Mouse (Mus musculus): ENCODE measurements around the gene Tbx1. TPM values are rescaled to one million over a fixed set of nuclear protein-coding genes. Genes with fewer than 3 reads are reported as not detected.

Tbx1 gene
- total RNA-seq, 1 experiment = 0.27 TPM

DNA sequence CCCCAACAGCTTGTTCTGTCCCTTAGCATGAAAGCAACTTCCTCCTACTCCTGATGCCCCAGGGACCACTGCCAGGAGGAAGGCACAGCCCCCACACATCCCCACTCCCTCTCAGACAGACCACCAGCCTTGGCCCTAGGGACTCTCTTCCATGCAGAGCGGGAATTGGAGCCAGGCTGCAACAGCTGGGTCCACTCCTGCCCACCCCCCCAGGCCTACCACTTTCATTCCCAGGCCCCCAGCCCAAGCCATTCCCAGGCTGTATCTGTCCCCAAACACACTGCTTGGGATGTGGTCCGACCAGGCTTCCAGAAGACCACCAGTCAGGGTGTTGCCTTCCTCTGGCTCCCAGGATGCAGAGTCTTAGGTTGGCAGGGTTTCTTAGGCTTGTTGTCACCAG is 18.6 kb upstream of the Tbx1 start:
- Histone ChIP-seq H3K9me3 (ENCODE audit: control insufficient read depth, insufficient read depth, low read depth, low read length) (no peaks in the 10 kb centered on the region), H3K4me3 (ENCODE audit: insufficient read depth in 1 of 2, low read depth in 1 of 2, low read length in 2 of 2, poor library complexity in 1 of 2, severe bottlenecking in 1 of 2) (no peak overlapping the region), H3K9ac (ENCODE audit: insufficient read depth, low read depth, low read length, poor library complexity, severe bottlenecking) (no peak overlapping the region), H3K36me3 (ENCODE audit: control insufficient read depth, insufficient read depth, low read length, poor library complexity, severe bottlenecking) (no peaks in the 10 kb centered on the region), H3K27ac (ENCODE audit: insufficient read depth, low read depth, low read length, poor library complexity, severe bottlenecking) (no peak overlapping the region), H3K4me1 (ENCODE audit: control insufficient read depth in 2 of 2, insufficient read depth in 2 of 2, low read length in 2 of 2, poor library complexity in 1 of 2) (peaks cover 0 to 3% of the 10 kb centered on the region in 2 experiments; a peak in 1 of 4 replicates)
- in situ Hi-C loops (cut with MboI; ENCODE audit: low sequenced_read_pairs in 2 of 2, unreplicated experiment in 2 of 2) = loop anchor here in 1 of 2 experiments (25.0 kb wide), 1 partner anchor 797 kb away; no protein-coding TSS in a partner anchor
- TF ChIP-seq ZNF384 (IDR thresholded peaks at IDR 0.05; ENCODE audit: low read depth, low read length) = no peak
- no peak for TF ChIP-seq CHD2 (IDR thresholded peaks at IDR 0.05; ENCODE audit: low read depth, low read length)
- TF ChIP-seq MAFK (IDR thresholded peaks at IDR 0.05; ENCODE audit: insufficient read depth, low read depth, low read length) = no peak
- TF ChIP-seq ZC3H11A (IDR thresholded peaks at IDR 0.05; ENCODE audit: borderline replicate concordance, low read depth, low read length) = no peak
- TF ChIP-seq HCFC1 (IDR thresholded peaks at IDR 0.05; ENCODE audit: borderline replicate concordance, insufficient read depth, low read length) = no peak
- no peak for DNase-seq (ENCODE audit: low read depth, low spot score)

DNA sequence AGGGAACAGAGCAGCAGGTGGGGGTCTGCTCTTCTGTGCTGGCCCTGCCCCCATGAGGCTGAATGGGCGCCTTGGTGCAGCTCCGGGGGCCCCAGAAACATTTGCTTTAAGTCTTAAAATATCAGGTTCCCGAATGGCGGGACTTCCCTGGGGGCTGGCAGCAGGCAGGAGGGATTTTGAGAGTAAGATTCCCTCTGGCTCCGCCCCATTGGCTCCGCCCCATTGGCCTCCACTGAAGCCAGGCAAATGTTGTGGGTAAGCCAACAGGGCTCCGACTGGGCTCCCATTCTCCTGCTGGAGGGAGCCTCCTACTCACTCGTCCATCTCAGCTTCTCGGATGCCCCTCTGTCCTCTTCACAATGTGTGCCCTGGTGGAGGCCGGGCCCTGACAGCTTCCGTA is 17.8 kb upstream of the Tbx1 start:
- no peak overlapping the region for H3K9ac ChIP-seq (ENCODE audit: insufficient read depth, low read depth, low read length, poor library complexity, severe bottlenecking)

DNA sequence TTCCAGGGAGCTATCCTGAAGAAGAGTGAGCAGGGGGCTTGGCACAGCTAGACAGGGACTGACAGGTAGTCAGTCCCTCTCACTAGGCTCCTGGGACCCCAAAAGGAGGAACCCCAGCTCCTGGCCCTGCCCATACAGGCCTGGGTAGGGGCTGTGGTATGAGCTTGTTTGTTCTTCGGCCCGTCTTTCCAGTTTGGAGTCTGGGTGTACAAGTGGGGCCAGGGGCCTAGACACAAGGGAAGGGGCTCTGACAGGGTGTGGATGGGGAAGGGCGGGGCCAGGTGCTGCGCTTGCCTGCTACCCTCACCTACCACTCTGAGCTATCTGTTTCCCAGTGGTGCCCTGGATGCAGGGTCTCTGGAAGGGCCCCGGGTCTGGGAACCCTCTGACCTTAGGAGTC is 15.2 kb upstream of the Tbx1 start:
- Histone ChIP-seq H3K9ac (ENCODE audit: insufficient read depth, low read depth, low read length, poor library complexity, severe bottlenecking) (no peak overlapping the region), H3K9me3 (ENCODE audit: control insufficient read depth, insufficient read depth, low read depth, low read length) (no peaks in the 10 kb centered on the region), H3K27ac (ENCODE audit: insufficient read depth, low read depth, low read length, poor library complexity, severe bottlenecking) (no peak overlapping the region), H3K36me3 (ENCODE audit: control insufficient read depth, insufficient read depth, low read length, poor library complexity, severe bottlenecking) (no peaks in the 10 kb centered on the region), H3K4me1 (ENCODE audit: control insufficient read depth in 2 of 2, insufficient read depth in 2 of 2, low read length in 2 of 2, poor library complexity in 1 of 2) (peaks cover 0 to 3% of the 10 kb centered on the region in 2 experiments; a peak in 1 of 4 replicates), H3K4me3 (ENCODE audit: insufficient read depth in 1 of 2, low read depth in 1 of 2, low read length in 2 of 2, poor library complexity in 1 of 2, severe bottlenecking in 1 of 2) (no peak overlapping the region)
- TF ChIP-seq MAFK (IDR thresholded peaks at IDR 0.05; ENCODE audit: insufficient read depth, low read depth, low read length) (no peak), HCFC1 (IDR thresholded peaks at IDR 0.05; ENCODE audit: borderline replicate concordance, insufficient read depth, low read length) (no peak), ZNF384 (IDR thresholded peaks at IDR 0.05; ENCODE audit: low read depth, low read length) (no peak)
- no peak for DNase-seq (ENCODE audit: low read depth, low spot score)
- in situ Hi-C loops (cut with MboI; ENCODE audit: low sequenced_read_pairs in 2 of 2, unreplicated experiment in 2 of 2) = loop anchor here in 1 of 2 experiments (25.0 kb wide), 1 partner anchor 793 kb away; no protein-coding TSS in a partner anchor

More for the DNA sequence above, 17.8 kb upstream of the Tbx1 start:
- Histone ChIP-seq H3K27ac (ENCODE audit: insufficient read depth, low read depth, low read length, poor library complexity, severe bottlenecking) (no peak overlapping the region), H3K36me3 (ENCODE audit: control insufficient read depth, insufficient read depth, low read length, poor library complexity, severe bottlenecking) (no peaks in the 10 kb centered on the region), H3K4me3 (ENCODE audit: insufficient read depth in 1 of 2, low read depth in 1 of 2, low read length in 2 of 2, poor library complexity in 1 of 2, severe bottlenecking in 1 of 2) (no peak overlapping the region), H3K9me3 (ENCODE audit: control insufficient read depth, insufficient read depth, low read depth, low read length) (no peaks in the 10 kb centered on the region), H3K4me1 (ENCODE audit: control insufficient read depth in 2 of 2, insufficient read depth in 2 of 2, low read length in 2 of 2, poor library complexity in 1 of 2) (peaks cover 0 to 3% of the 10 kb centered on the region in 2 experiments; a peak in 1 of 4 replicates)
- DNase-seq (ENCODE audit: low read depth, low spot score) = no peak
- no peak for TF ChIP-seq ZNF384 (IDR thresholded peaks at IDR 0.05; ENCODE audit: low read depth, low read length)
- no peak for TF ChIP-seq CHD2 (IDR thresholded peaks at IDR 0.05; ENCODE audit: low read depth, low read length)
- no peak for TF ChIP-seq ZC3H11A (IDR thresholded peaks at IDR 0.05; ENCODE audit: borderline replicate concordance, low read depth, low read length)
- TF ChIP-seq MAFK (IDR thresholded peaks at IDR 0.05; ENCODE audit: insufficient read depth, low read depth, low read length) = no peak
- TF ChIP-seq HCFC1 (IDR thresholded peaks at IDR 0.05; ENCODE audit: borderline replicate concordance, insufficient read depth, low read length) = no peak
- in situ Hi-C loops (cut with MboI; ENCODE audit: low sequenced_read_pairs in 2 of 2, unreplicated experiment in 2 of 2) = loop anchor here in 1 of 2 experiments (25.0 kb wide), 1 partner anchor 796 kb away; no protein-coding TSS in a partner anchor

DNA sequence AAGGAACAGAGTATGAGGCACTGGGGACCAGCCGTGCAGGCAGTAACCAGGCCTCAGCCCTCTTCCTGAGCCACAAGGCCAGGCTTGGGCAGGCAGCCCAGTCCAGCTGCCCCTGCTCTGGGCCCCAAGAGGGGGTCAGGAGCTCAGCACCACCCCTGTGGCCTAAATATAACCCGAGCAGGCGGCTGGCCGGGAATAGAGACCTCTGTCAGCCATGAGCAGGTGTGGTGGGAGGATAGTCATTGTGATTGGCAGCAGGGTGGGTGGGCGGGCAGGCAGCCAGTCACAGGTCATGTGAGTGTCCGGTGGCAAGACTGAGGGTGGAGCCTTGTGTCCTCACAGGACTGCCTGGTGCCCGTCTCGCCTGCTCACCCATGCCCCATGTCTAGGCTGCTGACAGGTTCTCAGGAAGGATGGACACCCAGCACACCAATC is 13.8 kb upstream of the Tbx1 start:
- Histone ChIP-seq H3K4me1 (ENCODE audit: control insufficient read depth in 2 of 2, insufficient read depth in 2 of 2, low read length in 2 of 2, poor library complexity in 1 of 2) (peaks cover 0 to 3% of the 10 kb centered on the region in 2 experiments; a peak in 1 of 4 replicates), H3K36me3 (ENCODE audit: control insufficient read depth, insufficient read depth, low read length, poor library complexity, severe bottlenecking) (no peaks in the 10 kb centered on the region), H3K27ac (ENCODE audit: insufficient read depth, low read depth, low read length, poor library complexity, severe bottlenecking) (no peak overlapping the region), H3K9ac (ENCODE audit: insufficient read depth, low read depth, low read length, poor library complexity, severe bottlenecking) (no peak overlapping the region), H3K9me3 (ENCODE audit: control insufficient read depth, insufficient read depth, low read depth, low read length) (no peaks in the 10 kb centered on the region), H3K4me3 (ENCODE audit: insufficient read depth in 1 of 2, low read depth in 1 of 2, low read length in 2 of 2, poor library complexity in 1 of 2, severe bottlenecking in 1 of 2) (no peak overlapping the region)
- DNase-seq (ENCODE audit: low read depth, low spot score) = no peak
- in situ Hi-C loops (cut with MboI; ENCODE audit: low sequenced_read_pairs in 2 of 2, unreplicated experiment in 2 of 2) = loop anchor here in 1 of 2 experiments (25.0 kb wide), 1 partner anchor 792 kb away; no protein-coding TSS in a partner anchor
- TF ChIP-seq ZNF384 (IDR thresholded peaks at IDR 0.05; ENCODE audit: low read depth, low read length) (no peak), MAFK (IDR thresholded peaks at IDR 0.05; ENCODE audit: insufficient read depth, low read depth, low read length) (no peak), ZC3H11A (IDR thresholded peaks at IDR 0.05; ENCODE audit: borderline replicate concordance, low read depth, low read length) (no peak), HCFC1 (IDR thresholded peaks at IDR 0.05; ENCODE audit: borderline replicate concordance, insufficient read depth, low read length) (no peak), CHD2 (IDR thresholded peaks at IDR 0.05; ENCODE audit: low read depth, low read length) (no peak)
